Mouse (Mus musculus) bone marrow macrophage, adult 2 months (primary cell): Measurements from ENCODE around the gene Olfm1. TPM values are rescaled to one million over a fixed set of nuclear protein-coding genes. Genes with fewer than 3 reads are reported as not detected.

Experiments
- H3K27ac ChIP-seq: 2 replicates; pipeline ENCODE4 v1.5.1; 2012; ENCODE audit warnings: low read depth, low read length; ENCODE audit not compliant: insufficient read depth
- H3K4me1 ChIP-seq: 2 replicates; pipeline ENCODE4 v1.6.1; 2012; ENCODE audit warnings: low read length; ENCODE audit not compliant: control insufficient read depth, insufficient read depth
- H3K4me3 ChIP-seq: 2 replicates; pipeline ENCODE4 v1.5.1; 2012; ENCODE audit warnings: mild to moderate bottlenecking, low read length, moderate library complexity; ENCODE audit not compliant: insufficient read depth
- CTCF ChIP-seq: IDR thresholded peaks from 2 replicates; pipeline ENCODE4 v1.5.1; 2012; ENCODE audit warnings: low read depth, mild to moderate bottlenecking, low read length, moderate library complexity
- POLR2A ChIP-seq: IDR thresholded peaks from 2 replicates; pipeline ENCODE4 v1.6.1; 2012; ENCODE audit warnings: mild to moderate bottlenecking, low read depth, low read length, borderline replicate concordance
- polyA plus RNA-seq: library from polyadenylated mRNA; stranded (reverse); fragments of >200 nt; gene quantifications from 2 replicates; pipeline ENCODE4 v1.2.4, GENCODE M21; 2012; ENCODE audit not compliant: missing spikeins, insufficient read depth, insufficient read length

Olfm1 gene
- polyA plus RNA-seq, 1 experiment = 89.9 TPM

DNA sequence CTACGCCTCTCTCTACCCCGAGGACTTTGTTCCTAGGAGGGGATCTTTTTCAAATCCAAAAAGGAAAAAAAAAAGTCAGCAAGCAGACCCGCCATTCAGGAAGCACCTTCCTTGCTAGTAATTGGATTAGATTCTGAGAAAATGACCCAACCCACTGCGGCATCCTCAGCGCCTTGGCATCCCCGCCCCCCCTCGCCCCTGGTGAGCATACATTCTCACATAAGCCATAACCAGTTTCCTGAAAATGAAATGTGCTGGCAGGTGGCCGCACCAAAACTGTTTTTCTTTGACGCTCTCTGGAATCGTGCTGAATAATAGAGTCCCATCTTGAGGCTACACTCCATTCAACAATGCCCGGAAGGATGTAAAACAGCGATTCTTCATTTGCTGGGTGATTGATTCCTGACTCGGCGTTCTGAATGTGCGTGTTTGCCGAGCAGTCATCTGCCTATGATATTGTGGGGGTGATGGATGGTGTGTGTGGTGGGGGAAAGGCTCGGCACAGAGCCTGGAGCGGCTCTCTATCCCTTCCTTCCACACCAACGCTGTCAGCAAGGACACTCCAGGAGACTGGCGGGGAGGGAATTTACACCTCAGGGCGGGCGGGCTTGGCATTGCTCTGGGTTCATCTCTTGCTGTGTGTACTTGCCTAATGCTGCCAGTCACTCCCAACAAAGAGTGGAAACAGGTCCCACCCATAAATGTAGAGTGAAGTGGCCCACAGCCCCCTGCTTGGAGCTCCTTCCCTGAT, 18.9 kb downstream of the Olfm1 start:
- H3K4me1 ChIP-seq = peaks cover 13% of the 10 kb centered on the region
- H3K27ac ChIP-seq = no peak overlapping the region
- no peak overlapping the region for H3K4me3 ChIP-seq
- TF ChIP-seq CTCF (no peak), POLR2A (no peak)

DNA sequence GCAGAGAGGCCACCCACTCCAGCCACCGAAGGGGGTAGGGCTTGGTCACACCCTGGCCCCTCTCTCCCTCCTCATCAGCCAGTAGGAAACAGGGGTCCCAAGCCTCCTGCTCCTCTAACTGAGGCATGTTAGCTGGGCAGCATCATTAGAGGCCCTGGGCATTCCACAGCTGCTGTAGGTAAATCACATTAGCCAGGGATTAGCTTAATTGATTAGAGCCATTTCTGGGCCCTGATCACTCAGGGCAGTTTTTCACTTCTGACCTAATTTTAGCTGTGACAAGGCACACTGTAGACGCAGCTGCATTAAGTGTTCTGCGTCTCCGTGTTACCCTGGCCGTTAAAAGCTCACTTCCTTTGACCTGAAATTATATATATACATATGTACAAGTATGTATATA, 20.1 kb downstream of the Olfm1 start:
- Histone ChIP-seq H3K4me1 (peaks cover 7% of the 10 kb centered on the region), H3K4me3 (no peak overlapping the region), H3K27ac (no peak overlapping the region)
- TF ChIP-seq POLR2A (no peak), CTCF (no peak)

DNA sequence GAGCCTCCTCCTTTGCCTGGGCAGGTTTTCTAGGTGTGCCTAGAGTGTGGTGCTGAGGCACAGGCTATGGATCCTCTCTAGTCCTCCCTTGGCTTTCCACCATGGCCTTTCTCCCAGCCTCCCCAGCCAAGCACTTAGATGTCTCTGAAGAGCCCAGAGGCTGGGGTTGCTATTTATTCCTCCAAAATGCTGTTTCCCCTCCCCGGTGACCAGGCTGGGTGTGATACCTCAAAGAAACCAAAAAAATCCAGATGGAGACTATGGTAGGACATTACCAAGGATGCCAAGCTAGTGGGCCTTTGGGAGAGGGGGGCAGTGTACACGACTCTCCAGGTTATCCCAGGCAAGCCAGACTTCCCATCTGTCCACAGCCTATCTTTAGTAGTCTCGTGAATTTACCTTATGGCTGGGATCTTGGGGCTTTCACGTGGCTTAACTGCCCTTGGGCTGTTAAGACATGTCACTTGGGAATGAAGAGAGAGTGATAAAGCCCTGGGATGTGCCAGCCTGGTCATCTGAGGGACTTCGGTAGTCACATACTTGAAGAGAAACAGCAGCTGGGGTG, 23.5 kb downstream of the Olfm1 start:
- no peak for TF ChIP-seq POLR2A
- no peak for TF ChIP-seq CTCF
- H3K27ac ChIP-seq = no peak overlapping the region
- H3K4me3 ChIP-seq = no peak overlapping the region

DNA sequence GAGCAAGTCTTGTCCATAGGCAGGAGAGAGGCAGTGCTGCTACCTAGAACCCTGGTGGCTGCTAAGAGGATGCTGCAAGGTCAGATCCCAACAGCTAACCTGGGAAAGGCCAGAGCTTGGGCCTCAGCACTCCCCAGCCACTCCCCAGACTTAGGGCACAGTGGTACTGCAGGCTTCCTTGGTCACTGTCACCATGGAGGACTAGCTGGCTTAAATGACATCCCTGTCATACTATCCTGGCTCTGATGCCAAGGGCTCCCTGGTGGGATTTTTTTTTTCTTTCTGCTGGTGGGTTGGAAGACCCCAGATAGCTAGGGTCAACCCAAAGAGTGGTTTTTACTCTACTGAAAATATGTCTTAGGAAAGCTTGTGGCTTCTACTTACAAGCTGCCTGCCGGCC, 25.0 kb downstream of the Olfm1 start:
- H3K4me1 ChIP-seq = peaks cover 19% of the 10 kb centered on the region
- no peak for TF ChIP-seq CTCF
- TF ChIP-seq POLR2A = no peak
- H3K27ac ChIP-seq = no peak overlapping the region
- H3K4me3 ChIP-seq = no peak overlapping the region

More for the DNA sequence above, 23.5 kb downstream of the Olfm1 start:
- H3K4me1 ChIP-seq = peaks cover 8% of the 10 kb centered on the region

DNA sequence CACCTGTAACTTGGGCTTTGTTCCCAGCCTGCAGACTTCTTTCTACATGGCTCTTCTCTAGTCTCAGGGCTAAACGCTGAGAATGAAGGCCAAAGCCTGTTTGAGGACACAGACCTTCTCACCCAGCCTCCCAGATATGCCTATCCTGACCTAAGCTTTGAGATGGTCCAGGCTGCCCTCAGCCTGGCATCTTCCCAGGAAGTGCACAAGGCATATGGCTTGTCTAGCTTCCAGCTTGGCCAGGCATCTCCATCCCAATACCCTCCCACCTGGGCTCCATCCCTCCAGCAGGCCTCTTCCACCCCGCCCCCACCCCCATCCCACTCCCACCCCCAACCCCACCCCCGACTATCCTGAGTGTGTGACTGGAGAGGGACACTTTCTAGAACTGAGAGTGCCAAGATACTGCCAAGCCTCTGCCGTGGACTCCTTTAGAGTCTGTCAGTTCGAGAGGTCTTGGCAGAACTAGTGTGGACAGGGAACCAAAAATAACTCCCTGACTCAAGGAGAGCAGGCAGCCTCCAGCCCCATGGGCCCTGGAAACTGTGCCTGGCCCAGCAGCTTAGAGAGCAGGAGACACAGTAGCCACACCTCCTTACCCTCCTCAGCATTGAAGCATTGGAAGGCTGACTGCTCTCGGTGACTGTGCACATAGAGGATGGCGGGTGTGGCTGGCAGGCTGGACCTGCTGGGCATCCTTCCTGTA, 26.0 kb downstream of the Olfm1 start:
- Histone ChIP-seq H3K27ac (no peak overlapping the region), H3K4me3 (no peak overlapping the region), H3K4me1 (peaks cover 20% of the 10 kb centered on the region)
- TF ChIP-seq CTCF (no peak), POLR2A (no peak)

DNA sequence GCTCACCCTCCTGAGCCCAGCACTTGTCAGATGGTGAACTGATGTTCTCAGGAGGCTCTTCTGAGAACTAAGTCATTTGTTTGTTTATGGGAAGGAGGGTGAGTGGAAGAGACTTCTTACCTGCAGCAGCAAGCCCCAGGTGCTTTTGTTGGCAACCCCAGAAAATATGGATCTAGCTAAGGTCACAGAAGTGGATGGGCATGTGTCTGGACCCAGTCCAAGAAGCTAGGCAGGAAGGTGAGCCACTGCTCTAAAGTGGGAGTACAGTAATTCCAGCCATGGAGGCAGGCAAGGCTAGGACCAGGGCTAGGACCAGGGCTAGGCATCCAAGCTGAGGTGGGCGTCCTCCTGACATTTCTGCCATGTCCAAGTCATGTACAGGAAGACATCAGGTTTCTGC, 26.8 kb downstream of the Olfm1 start:
- Histone ChIP-seq H3K27ac (no peak overlapping the region), H3K4me3 (no peak overlapping the region), H3K4me1 (peaks cover 20% of the 10 kb centered on the region)
- TF ChIP-seq CTCF = no peak
- TF ChIP-seq POLR2A = no peak

- H3K4me3 ChIP-seq = no peak overlapping the region
- TF ChIP-seq CTCF = no peak
- no peak for TF ChIP-seq POLR2A
- no peak overlapping the region for H3K27ac ChIP-seq
- H3K4me1 ChIP-seq = peaks cover 20% of the 10 kb centered on the region
Observed at GRCm38 (mm10) chr2:28221803-28222202, 29.0 kb downstream of the Olfm1 start.

- TF ChIP-seq CTCF (no peak), POLR2A (no peak)
- Histone ChIP-seq H3K4me1 (peaks cover 20% of the 10 kb centered on the region), H3K4me3 (no peak overlapping the region), H3K27ac (no peak overlapping the region)
Observed at GRCm38 (mm10) chr2:28224819-28225218, 32.0 kb downstream of the Olfm1 start.

GRCm38 (mm10) chr2:28225906-28226305, 33.1 kb downstream of the Olfm1 start:
- no peak overlapping the region for H3K4me3 ChIP-seq
- TF ChIP-seq POLR2A (no peak), CTCF (no peak)
- H3K27ac ChIP-seq = no peak overlapping the region
- peaks cover 20% of the 10 kb centered on the region for H3K4me1 ChIP-seq

DNA sequence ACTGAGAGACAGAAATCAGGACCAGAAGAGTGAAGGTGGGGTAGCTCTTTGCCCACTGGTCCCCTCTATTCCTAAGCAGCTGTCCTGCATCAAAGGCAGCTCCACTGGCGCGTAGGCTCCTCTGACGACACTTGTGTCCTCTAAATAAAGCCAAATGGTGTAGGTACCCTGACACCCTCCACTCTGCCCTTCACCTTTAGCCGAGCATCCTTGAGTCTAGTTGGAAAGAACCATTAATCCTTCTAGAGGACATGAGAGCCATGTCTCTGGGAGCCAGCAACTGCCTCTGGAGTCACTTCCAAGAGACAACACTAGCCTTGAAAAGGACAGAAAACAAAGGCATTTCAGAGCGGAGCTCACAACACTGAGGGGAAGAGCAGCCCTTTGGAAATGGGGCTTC, 34.2 kb downstream of the Olfm1 start:
- Histone ChIP-seq H3K4me1 (peaks cover 12% of the 10 kb centered on the region), H3K4me3 (no peak overlapping the region), H3K27ac (no peak overlapping the region)
- TF ChIP-seq CTCF = no peak
- no peak for TF ChIP-seq POLR2A
